Mouse (Mus musculus) forebrain, embryonic 11.5 days (tissue): Measurements from ENCODE around the gene Cenpm. TPM values are rescaled to one million over a fixed set of nuclear protein-coding genes. Genes with fewer than 3 reads are reported as not detected.

ENCODE experiments used
- ATAC-seq: fragments of 200-750 bp; cut with Nextera tagmentation; replicated peaks from 2 replicates; pipeline ENCODE4 v1.8.0; 2017; ENCODE audit warnings: moderate TSS enrichment; ENCODE audit not compliant: low FRiP score
- DNase-seq: peaks from one replicate; pipeline ENCODE4 v3.0.0-alpha.2; 2017; ENCODE audit warnings: low spot score
- H3K27ac ChIP-seq: fragments of 300-500 bp; sonication (generic); 2 replicates; pipeline ENCODE4 v1.5.1; 2014; ENCODE audit warnings: low read depth, low read length
- H3K27me3 ChIP-seq: fragments of 300-500 bp; sonication (generic); 2 replicates; pipeline ENCODE4 v1.6.1; 2014; ENCODE audit warnings: mild to moderate bottlenecking, low read length, mixed read lengths; ENCODE audit not compliant: control insufficient read depth, insufficient read depth
- H3K36me3 ChIP-seq: fragments of 300-500 bp; sonication (generic); 2 replicates; pipeline ENCODE4 v1.6.1; 2014; ENCODE audit warnings: mild to moderate bottlenecking, low read length, moderate library complexity, mixed read lengths; ENCODE audit not compliant: control insufficient read depth, insufficient read depth
- H3K4me1 ChIP-seq: fragments of 300-500 bp; sonication (generic); replicated peaks from 2 replicates; pipeline ENCODE4 v1.6.1; 2014; ENCODE audit warnings: low read length, mixed read lengths; ENCODE audit not compliant: control insufficient read depth, insufficient read depth
- H3K4me2 ChIP-seq: fragments of 300-500 bp; sonication (generic); 2 replicates; pipeline ENCODE4 v1.6.1; 2014; ENCODE audit warnings: low read depth, mild to moderate bottlenecking, low read length, moderate library complexity, mixed read lengths; ENCODE audit not compliant: severe bottlenecking
- H3K4me3 ChIP-seq: fragments of 300-500 bp; sonication (generic); 2 replicates; pipeline ENCODE4 v1.5.1; 2014; ENCODE audit warnings: low read depth, low read length
- H3K9ac ChIP-seq: fragments of 300-500 bp; sonication (generic); 2 replicates; pipeline ENCODE4 v1.6.1; 2014; ENCODE audit warnings: low read length
- H3K9me3 ChIP-seq: fragments of 300-500 bp; sonication (generic); 2 replicates; pipeline ENCODE4 v1.6.1; 2016; ENCODE audit warnings: low read length, mixed read lengths; ENCODE audit not compliant: control insufficient read depth
- WGBS: fragments of 180-500 bp; shearing (Covaris S2); extraction: QIAGEN DNeasy Blood & Tissue Kit; methylation state at CpG from one replicate; pipeline ENCODE4 v1.1.7; 2014; 5-methylcytosine and 5-hydroxymethylcytosine counted together
- polyA plus RNA-seq: library from polyadenylated mRNA; unstranded; fragments of >200 nt; fragmentation: Nextera tagmentation; extraction: Ambion mirVana; gene quantifications from 2 replicates; pipeline ENCODE4 v1.2.1, GENCODE M21; 2014

Cenpm gene
- polyA plus RNA-seq, 1 experiment from 2014 or later: 91.6 TPM

GRCm38 (mm10) chr15:82187924-82188323 lies 56.6 kb downstream of the Cenpm start:
- H3K9ac ChIP-seq: no peak overlapping the region
- no peaks in the 10 kb centered on the region for H3K4me1 ChIP-seq
- peaks cover 39% of the 10 kb centered on the region for H3K36me3 ChIP-seq
- H3K4me3 ChIP-seq: no peak overlapping the region
- no peaks in the 10 kb centered on the region for H3K9me3 ChIP-seq
- H3K4me2 ChIP-seq: no peak overlapping the region
- DNase-seq (no peak), ATAC-seq (no peak)
- WGBS: 87% methylated on average over 1 of the region's 1 CpGs
- no peak overlapping the region for H3K27ac ChIP-seq
- no peaks in the 10 kb centered on the region for H3K27me3 ChIP-seq

- DNase-seq: no peak
- ATAC-seq: no peak
- Histone ChIP-seq H3K9me3 (no peaks in the 10 kb centered on the region; the same call in 1 of the 2 replicates), H3K4me2 (no peak overlapping the region), H3K36me3 (peaks cover 42% of the 10 kb centered on the region), H3K4me3 (no peak overlapping the region), H3K9ac (no peak overlapping the region), H3K27ac (no peak overlapping the region), H3K4me1 (no peaks in the 10 kb centered on the region), H3K27me3 (no peaks in the 10 kb centered on the region)
- WGBS: 91% methylated on average over 4 of the region's 4 CpGs
Measured at GRCm38 (mm10) chr15:82187401-82187800, 57.1 kb downstream of the Cenpm start.

GRCm38 (mm10) chr15:82186931-82187330 lies 57.6 kb downstream of the Cenpm start:
- no peak overlapping the region for H3K27ac ChIP-seq
- 96% methylated on average over 5 of the region's 5 CpGs for WGBS

GRCm38 (mm10) chr15:82186131-82186530 lies 58.4 kb downstream of the Cenpm start:
- H3K9me3 ChIP-seq: peaks cover 8% of the 10 kb centered on the region; the same call in 1 of the 2 replicates
- H3K27me3 ChIP-seq: no peaks in the 10 kb centered on the region
- peaks cover 54% of the 10 kb centered on the region for H3K36me3 ChIP-seq
- ATAC-seq (no peak), DNase-seq (no peak)
- H3K9ac ChIP-seq: no peak overlapping the region
- no peak overlapping the region for H3K4me3 ChIP-seq
- no peak overlapping the region for H3K4me2 ChIP-seq
- WGBS: 89% methylated on average over 14 of the region's 14 CpGs
- H3K27ac ChIP-seq: no peak overlapping the region
- H3K4me1 ChIP-seq: no peaks in the 10 kb centered on the region

More at GRCm38 (mm10) chr15:82186931-82187330, 57.6 kb downstream of the Cenpm start:
- no peak overlapping the region for H3K9ac ChIP-seq
- DNase-seq (no peak), ATAC-seq (no peak)
- H3K4me3 ChIP-seq: no peak overlapping the region
- H3K36me3 ChIP-seq: peaks cover 46% of the 10 kb centered on the region
- no peak overlapping the region for H3K4me2 ChIP-seq
- H3K27me3 ChIP-seq: no peaks in the 10 kb centered on the region
- H3K9me3 ChIP-seq: peaks cover 4% of the 10 kb centered on the region; the same call in 1 of the 2 replicates
- no peaks in the 10 kb centered on the region for H3K4me1 ChIP-seq

GRCm38 (mm10) chr15:82185062-82185783 lies 59.3 kb downstream of the Cenpm start:
- no peaks in the 10 kb centered on the region for H3K4me1 ChIP-seq
- ATAC-seq (no peak), DNase-seq (no peak)
- H3K27ac ChIP-seq: no peak overlapping the region
- peaks cover 8% of the 10 kb centered on the region; the same call in 1 of the 2 replicates for H3K9me3 ChIP-seq
- no peaks in the 10 kb centered on the region for H3K27me3 ChIP-seq
- H3K36me3 ChIP-seq: peaks cover 63% of the 10 kb centered on the region
- 90% methylated on average over 14 of the region's 14 CpGs for WGBS
- H3K9ac ChIP-seq: no peak overlapping the region
- no peak overlapping the region for H3K4me3 ChIP-seq
- H3K4me2 ChIP-seq: no peak overlapping the region

GRCm38 (mm10) chr15:82184656-82185055 lies 59.9 kb downstream of the Cenpm start:
- DNase-seq (no peak), ATAC-seq (no peak)
- H3K9ac ChIP-seq: no peak overlapping the region
- H3K36me3 ChIP-seq: peaks cover 69% of the 10 kb centered on the region
- H3K27me3 ChIP-seq: no peaks in the 10 kb centered on the region
- 95% methylated on average over 10 of the region's 10 CpGs for WGBS
- H3K27ac ChIP-seq: 0 out of 2 replicates have a peak overlapping the region, but pooled peaks have one; percentile 25
- H3K9me3 ChIP-seq: peaks cover 8% of the 10 kb centered on the region; the same call in 1 of the 2 replicates
- no peaks in the 10 kb centered on the region for H3K4me1 ChIP-seq
- H3K4me3 ChIP-seq: no peak overlapping the region
- H3K4me2 ChIP-seq: no peak overlapping the region

GRCm38 (mm10) chr15:82184183-82184582 lies 60.4 kb downstream of the Cenpm start:
- Histone ChIP-seq H3K27me3 (no peaks in the 10 kb centered on the region), H3K27ac (0 out of 2 replicates have a peak overlapping the region, but pooled peaks have one; percentile 25), H3K36me3 (peaks cover 73% of the 10 kb centered on the region), H3K4me2 (no peak overlapping the region), H3K9me3 (peaks cover 8% of the 10 kb centered on the region; the same call in 1 of the 2 replicates), H3K4me1 (no peaks in the 10 kb centered on the region), H3K4me3 (no peak overlapping the region), H3K9ac (no peak overlapping the region)
- DNase-seq (no peak), ATAC-seq (no peak)
- 87% methylated on average over 7 of the region's 7 CpGs for WGBS
